Mouse (Mus musculus): ENCODE data around the gene Gfap. TPM values are rescaled to one million over a fixed set of nuclear protein-coding genes. Genes with fewer than 3 reads are reported as not detected.

Gfap gene
- total RNA-seq, 2 experiments from 2014 or later: 137 to 174 TPM

DNA sequence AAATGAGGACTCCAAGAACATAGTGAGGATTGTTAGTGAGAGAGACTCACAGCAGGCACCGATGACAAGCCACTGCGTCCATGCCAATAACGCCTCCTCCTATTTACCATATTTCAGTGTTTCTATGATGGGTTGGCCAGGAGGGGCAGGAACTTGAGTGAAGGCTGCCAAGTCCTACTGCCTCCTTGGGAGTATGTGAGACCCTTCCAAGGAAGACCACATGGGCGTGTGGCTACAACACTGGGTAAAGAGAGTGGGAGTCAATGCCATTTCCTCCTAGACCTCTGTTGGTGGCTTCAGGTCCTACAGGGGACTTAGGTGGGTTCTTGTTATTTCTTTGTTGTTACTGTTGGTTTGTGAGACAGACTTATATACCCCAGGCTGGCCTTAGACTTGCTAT, 487 bp upstream of the Gfap start:
- DNase-seq (ENCODE audit: low spot score in 2 of 2): no peak

DNA sequence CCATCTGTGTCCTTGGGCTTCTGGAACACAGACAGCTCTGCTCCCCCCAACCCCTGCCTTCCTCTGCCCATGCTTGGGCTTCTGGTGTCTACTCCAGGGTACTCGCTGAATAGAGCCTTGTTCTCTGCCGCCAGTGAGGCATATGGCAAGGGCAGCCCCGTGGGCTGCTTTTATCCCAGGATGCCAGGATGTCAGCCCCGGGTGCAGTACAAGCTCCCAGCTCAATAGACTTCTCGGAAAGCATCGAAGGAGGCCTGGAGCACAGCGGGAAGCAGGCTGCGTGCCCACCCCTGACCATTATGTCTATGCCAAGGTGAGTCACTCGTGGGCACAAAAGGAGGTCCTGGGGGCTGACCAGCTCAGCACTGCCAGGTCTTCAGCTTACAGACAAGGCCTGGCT, 2.3 kb downstream of the Gfap start:
- no peak for DNase-seq (ENCODE audit: low spot score in 2 of 2)

DNA sequence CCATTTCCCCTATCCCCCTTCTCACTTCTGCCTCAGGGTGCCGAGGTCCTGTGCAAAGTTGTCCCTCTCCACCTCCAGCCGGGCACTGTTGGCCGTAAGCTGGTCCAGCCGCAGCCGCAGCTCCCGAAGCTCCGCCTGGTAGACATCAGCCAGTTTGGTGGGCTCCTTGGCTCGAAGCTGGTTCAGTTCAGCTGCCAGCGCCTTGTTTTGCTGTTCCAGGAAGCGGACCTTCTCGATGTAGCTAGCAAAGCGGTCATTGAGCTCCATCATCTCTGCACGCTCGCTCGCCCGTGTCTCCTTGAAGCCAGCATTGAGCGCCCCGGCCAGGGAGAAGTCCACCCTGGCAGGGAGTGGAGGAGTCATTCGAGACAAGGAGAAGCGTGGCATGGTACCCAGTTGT, 4.1 kb downstream of the Gfap start:
- no peak for DNase-seq (ENCODE audit: low spot score in 2 of 2)

DNA sequence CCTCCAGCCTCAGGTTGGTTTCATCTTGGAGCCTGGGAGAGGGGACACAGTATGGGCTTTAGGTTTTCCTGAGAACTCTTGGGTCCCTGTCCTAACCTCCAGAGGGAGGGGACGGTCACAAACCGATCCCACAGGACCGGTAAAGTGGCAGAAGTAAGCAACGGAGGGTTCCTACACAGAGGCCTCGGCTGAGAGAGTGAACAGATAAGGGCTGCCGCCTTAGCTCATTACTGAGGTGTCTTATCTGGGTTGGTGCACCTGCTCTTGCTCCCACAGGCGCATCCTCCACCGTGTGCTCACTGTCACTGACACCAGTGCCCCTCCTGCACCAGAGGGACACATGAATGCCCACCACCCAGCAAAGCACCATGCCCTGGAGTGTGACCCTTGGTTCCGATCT, 4.9 kb downstream of the Gfap start:
- no peak for DNase-seq (ENCODE audit: low spot score in 2 of 2)

DNA sequence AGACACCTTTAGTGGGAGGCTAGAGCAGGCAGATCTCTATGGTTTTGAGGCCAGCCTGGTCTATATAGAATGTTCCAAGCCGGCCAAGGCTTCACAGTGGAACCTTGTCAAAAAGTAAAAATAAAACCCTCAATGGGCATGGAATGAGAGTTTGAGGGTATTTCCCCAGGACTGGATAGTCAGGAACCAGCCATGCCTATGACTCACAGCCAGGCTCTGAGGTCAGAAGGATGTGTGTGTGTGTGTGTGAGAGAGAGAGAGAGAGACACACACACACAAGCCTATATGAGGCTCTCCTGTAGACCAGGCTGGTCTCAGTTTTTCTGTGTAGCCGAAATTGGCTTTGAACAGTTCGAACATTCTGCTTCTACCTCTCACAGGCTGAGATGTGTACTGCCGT, 6.0 kb downstream of the Gfap start:
- no peak for DNase-seq (ENCODE audit: low spot score in 2 of 2)

DNA sequence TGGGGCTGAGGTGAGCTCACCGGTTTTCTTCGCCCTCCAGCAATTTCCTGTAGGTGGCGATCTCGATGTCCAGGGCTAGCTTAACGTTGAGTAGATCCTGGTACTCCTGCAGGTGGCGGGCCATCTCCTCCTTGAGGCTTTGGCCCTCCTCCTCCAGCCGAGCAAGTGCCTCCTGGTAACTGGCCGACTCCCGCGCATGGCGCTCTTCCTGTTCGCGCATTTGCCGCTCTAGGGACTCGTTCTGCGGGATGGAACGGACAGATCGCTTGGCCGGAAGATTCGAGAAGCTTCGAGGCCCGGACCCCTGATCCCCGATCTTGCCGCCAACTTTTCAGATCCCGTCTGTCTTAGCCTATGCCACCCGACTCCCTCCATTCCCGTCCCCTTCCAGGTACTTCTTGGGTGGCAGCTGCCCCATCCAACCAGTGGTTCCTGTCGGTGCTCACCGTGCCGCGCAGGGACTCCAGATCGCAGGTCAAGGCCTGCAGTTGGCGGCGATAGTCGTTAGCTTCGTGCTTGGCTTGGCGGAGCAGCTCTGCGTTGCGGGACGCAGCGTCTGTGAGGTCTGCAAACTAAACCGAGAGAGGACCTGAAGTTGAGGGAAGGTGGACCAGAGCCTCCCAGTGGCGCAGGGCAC, 7.6 kb downstream of the Gfap start:
- DNase-seq (ENCODE audit: low spot score in 2 of 2): peak; percentile 24 to 35

DNA sequence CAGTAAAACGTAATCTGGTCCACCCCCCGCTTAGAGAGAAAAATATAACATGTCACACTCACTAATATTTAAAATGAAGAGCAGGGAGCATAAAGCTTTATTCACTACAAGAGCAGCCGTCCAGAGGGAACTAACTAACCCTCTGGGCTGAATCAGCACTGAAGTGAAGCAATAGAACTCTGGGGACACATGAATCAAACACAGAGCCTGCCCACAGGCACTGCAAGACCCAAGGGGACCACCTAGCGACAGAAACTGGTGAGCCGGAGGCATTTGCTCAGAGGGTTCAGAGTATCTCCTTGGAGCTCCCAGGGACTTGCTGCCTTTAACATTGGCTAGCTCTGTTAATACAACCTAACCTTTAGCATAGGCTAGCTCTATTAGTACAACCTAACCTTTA, 10.6 kb downstream of the Gfap start:
- no peak for DNase-seq (ENCODE audit: low spot score in 2 of 2)

DNA sequence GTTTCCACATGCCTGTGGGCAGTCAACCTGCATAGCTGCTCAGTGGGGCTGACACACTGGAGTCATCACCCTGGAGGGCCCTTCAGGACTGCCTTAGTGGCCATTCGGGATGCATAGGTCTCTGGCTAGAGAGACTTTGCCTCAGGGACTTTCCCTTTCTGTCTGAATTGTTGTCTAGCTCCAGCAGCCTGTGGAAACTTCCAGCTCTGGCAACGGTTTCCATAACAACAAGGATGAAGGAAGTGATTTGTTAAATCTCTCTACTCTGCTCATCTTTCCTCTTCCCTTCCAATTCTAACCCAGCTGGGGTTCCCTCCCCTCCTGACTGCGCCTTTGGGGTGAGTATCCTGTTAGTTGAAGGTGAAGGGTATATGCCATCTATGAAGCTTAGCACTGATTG, 12.6 kb downstream of the Gfap start:
- DNase-seq (ENCODE audit: low spot score in 2 of 2): peak in 1 of 2 experiments; percentile 44

DNA sequence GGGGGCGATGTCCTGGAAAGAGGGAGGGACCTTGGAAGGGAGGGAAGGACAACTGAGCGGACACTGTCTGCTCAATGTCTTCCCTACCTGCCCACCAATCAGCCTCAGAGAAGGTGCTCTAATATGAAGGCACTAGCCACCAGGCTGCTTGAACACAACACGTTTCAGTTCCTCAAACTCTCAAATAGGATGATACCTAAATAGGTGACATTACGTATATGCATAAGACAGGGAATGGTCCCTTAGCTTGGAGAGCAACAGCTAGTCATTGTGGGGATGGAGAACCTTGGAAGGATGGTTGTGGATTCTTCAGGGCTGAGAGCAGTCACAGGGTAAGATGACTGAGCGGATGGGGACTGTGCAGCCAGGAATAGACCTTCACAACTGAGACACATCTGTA, 13.3 kb downstream of the Gfap start:
- DNase-seq (ENCODE audit: low spot score in 2 of 2): no peak

DNA sequence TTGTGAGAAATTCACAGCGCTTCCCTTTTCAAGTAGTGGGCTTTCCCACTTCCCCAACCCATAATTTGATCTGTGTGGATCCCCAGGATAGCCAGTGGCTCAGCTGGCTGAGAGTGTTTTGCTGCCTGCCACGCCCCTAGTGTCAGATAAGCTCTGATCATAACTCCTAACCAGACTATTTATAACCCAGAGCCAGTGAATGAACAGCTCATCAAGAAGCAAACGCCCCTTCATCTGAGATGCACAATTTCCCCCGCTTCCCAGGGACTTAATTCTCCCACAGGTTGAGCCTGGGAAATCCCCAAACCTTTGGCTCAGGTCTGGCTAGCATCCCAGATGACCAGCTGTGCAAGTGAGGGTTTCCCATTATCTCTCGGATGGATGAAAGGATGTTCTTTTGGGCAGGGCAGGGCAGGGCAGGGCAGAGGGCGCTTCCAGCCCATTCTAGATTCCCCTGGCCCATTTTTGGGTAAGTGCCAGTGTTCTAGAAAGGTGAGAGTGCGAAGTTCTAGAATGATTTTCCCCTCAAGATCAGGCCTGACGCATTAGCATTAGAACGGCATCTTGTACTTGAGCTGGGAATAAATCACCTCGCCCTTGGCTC, 16.0 kb downstream of the Gfap start, which contains the start of gene Fam187a:
Gene Fam187a (plus strand): TSS at position 554 of the 604 bp plus-strand sequence.
- no peak for DNase-seq (ENCODE audit: low spot score in 2 of 2)

DNA sequence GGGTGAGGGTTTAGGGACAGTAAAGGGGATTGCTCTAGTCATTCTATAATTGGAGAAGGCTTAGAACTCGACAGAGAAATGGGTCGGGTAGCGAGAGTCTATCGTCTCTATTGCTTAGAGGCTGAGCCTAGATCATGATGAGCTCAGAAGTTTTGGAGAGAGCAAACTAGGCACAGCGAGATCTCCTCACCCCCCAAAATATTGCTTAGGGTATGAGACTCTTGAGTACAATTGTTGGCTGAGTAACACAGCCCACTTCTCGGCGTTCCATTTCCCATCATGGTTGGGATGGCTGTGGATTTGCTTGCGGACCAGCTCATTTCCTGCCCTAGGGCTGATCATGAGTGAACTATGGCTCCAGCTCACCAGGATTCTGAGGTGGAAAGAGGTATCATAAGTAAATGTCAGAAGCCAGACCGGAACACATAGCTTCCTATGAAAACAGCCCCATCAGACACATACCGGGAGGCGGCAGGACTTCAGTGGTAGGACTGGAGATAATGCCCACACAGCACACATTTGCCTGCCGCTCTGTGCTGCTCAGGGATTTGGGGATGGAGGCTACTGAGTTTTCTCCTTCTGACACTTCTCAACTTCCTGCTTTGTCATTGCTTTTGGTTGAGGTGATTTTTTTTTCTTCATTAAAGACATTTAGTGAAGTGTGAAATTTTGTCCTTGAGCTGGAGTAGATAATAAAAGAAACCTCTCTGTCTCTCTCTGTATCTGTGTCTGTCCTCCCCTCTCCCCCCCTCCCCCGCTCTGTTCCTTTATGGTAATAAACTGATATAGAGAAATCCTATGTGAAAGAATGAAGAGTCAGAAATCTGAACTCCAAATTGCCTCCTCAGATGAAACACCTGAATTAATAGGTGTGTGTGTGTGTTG, 19.2 kb downstream of the Gfap start:
- DNase-seq (ENCODE audit: low spot score in 2 of 2): no peak

DNA sequence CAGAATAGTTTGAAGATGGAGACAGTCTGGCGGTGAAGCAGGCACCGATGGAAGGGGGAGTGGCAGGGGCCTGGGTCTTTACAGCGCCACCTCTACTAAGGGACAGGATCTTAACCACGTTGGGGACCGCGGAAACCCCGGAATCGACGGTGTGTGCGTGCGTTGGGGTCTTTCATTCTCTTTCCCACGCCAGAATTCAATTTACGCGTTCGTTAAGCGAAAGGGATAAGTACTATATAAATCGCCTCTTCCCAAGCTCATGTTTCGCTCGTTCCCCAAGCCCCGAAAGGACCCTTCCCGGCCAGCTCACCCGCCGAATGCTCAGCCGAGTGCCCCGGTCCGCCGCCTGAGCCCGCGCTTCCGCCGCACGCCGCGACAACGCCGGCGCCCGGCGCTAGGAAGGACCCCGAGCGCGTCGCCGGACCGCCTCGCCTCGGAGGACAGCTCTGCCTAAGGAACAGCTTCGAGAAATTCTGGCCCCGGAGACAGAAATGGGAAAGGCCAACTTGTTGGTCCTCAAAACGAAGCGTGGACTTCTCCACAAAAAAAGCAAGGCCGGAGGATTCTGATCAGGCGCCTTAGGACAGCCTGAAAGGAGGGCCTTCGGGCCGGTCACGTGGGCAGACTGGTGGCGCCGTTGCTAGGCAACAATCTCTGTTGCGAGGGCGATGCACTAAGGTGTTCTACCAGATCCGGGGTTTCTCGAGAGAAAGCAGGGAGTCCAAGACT, 20.0 kb downstream of the Gfap start, which contains the start of the genes Eftud2 and Ccdc103:
Gene Eftud2 (minus strand): TSS at position 401 of the 729 bp plus-strand sequence.
Gene Ccdc103 (plus strand): TSS at position 620 of the 729 bp plus-strand sequence.
- peak; percentile 94 for DNase-seq (ENCODE audit: low spot score in 2 of 2)

DNA sequence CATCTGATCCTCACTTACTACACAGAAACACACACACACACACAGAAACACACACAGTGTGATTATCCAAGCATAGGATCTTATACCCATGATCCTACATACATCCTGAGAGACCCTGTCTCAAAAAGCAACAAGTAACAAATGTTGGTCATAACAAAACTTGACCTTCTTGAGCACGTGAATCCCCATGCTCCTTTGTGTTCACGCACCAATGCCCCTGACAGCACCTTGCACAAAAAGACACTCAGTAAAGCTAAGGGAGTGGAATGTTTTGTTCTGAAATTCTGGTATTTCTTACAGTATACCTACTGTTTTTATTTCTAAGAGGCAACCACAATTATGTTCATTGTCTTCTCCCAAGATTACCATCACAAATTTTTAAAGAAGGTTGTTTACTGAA, 21.2 kb downstream of the Gfap start:
- DNase-seq (ENCODE audit: low spot score in 2 of 2): no peak

DNA sequence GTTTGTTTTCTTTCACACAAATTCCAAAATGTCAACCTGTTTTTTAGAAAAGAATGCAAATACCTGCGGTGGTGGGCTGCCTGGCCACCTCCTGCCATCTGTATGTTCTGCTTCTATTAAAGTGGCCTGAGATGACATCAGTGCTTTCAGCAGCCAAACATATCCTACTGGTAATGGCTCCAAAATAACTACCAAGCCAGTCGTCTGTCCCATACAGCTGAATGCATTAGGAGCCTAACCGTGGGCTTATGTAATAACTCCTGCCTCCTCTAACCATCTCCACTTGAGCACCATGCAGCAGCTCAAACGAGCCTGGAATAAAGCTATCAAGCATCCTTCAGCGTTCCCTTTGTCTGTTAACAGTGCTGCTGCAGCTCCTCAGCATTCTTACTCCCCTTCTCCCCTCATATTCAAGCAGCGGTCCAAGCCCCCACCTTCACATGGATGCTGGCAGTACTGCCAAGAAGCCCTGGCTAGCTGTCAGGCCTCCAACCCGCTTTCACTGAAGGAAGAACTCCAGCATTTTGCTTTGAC, 25.8 kb downstream of the Gfap start:
- peak; percentile 32 to 63 for DNase-seq (ENCODE audit: low spot score in 2 of 2)

DNA sequence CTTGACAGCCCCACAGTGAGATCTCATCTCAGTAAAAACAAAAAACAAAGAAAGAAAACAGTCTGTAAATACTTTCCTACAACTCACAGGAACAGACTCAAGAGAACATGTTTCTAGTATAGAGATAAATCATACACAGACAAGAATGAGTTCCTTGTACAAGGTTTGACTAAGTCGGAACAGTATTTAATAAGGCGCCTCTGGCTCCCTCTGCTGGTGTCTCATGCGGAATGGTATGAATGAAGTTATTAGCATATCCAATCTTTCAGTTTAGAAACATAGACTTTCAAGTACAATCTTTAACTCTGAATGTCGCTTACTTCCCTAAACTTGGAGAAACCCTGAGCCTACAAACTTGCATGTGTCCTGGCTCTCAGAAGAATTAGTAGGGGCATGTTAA, 36.4 kb downstream of the Gfap start:
- peak; percentile 59 to 72 for DNase-seq (ENCODE audit: low spot score in 2 of 2)

DNA sequence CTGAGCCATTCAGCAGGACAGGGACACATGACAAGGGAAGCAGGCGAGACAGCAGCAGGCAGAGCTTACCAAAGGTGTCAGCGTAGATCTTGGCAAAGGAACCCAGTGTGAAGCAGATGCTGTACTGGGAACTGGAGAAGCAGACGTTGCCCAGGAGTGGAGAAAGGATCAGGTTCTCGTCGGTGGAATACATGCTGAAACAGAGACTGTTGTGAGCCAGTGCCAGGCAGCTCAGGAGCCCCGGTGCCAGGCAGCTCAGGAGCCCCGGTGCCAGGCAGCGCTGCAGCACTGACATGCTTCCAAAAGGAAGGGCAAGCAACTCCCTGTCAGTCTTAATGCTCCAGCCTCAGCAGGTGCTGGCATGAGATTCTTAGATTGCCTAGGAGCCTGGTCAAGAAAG, 40.8 kb downstream of the Gfap start:
- DNase-seq (ENCODE audit: low spot score in 2 of 2): peak; percentile 36 to 48

DNA sequence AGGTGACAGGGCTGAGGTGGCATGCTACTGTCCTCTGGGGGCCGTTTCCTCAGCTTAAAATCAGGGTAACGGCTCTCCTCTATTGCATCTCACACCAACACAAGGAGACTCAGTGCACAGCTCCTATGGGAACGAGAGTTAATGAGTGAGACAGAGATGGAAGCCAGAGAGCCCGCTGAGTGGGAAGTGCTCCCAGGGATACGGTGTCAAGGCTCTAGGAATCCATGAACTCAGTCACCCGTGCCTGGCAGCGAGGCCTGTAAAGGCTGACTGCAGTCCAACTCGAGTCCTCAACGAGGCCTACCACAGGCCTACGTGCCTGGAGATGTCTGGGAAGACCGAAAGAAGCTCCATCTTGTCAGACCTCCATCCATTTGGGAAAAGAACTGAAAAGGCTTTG, 41.8 kb downstream of the Gfap start:
- DNase-seq (ENCODE audit: low spot score in 2 of 2): no peak

DNA sequence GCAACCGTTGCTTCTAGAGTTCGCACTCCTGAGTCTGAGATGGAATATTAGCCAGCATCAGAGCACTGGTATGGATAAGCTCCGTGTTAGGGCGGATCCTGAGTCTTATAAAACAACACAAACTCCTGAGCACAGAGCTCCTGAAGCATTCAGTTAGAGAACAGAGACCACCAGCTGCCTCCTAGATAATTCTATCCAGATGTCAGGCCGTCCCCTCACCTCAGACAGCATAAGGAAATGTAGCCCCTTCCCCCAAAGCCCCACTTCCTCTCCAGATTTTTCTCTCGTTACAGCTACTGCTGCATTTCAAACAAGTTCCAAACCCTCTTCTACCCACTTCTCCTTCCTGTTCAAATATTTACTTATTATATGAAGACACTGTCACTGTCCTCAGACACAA, 44.8 kb downstream of the Gfap start:
- no peak for DNase-seq (ENCODE audit: low spot score in 2 of 2)

DNA sequence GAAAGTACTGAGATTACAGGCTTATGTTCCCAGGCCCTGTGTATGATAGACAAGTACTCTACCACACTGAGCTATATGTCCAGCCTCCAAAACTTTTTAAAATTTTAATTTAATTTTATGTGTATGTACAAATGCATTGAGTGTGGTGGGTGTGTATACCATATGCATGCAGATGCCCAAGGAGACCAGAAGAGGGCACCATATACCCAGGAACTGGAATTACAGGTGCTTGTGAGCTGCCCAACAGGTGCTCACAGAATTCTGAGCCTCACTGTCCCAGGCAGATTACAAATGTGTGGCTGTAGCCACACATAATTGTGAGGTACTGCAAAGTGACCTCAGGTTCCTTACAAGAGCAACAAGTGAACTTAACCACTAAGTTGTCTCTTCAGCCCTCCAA, 47.0 kb downstream of the Gfap start:
- DNase-seq (ENCODE audit: low spot score in 2 of 2): no peak

DNA sequence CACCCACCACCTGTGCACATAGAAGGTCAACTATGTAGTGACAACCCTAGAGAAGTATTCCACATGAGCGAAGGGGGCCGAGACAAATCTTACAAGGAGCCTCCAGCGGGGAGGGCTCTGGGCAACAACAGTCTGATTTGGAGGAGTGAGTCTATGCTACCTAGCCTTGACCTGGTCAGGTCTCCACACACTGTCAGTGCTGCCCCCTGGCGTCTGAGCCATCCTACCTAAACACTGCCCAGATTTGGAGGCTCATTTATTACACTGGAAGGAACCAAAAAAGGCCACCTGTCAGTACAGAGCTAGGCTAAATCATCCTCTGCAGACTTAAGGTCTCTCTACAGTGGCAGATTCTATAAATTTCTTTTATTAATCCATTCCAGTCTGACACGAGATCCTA, 48.8 kb downstream of the Gfap start:
- peak; percentile 25 to 46 for DNase-seq (ENCODE audit: low spot score in 2 of 2)

DNA sequence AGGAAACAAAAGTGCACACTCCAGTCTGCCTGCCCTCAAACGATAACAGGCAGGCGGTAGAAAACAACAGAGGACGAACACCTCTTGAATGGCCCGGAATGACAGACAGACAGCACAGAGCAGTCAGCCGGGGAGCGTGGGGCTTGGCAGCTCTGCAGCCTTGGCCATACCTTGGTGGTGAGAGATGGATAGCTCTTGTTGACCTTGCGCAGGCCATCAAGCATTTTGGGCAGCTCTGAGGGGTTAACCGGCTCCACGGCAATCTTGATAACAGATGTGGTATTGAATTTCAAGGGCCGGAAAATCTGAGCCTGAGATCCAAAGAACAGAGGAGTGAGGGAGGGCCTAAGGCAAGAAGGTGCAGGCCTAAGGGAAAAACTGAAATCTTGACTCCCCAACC, 54.8 kb downstream of the Gfap start:
- DNase-seq (ENCODE audit: low spot score in 2 of 2): no peak
